Mouse (Mus musculus) heart, postnatal 36 days (tissue): ENCODE measurements at regions not wholly inside any gene's neighbourhood (a gene's known extent, or its start where the extent isn't known, plus 50 kb on each side); places are given as distances from the start of the nearest gene placed in this dataset.

Experiments used
- DNase-seq, 2 experiments: peaks; one replicate each; pipeline ENCODE4 v3.0.0; 2021 to 2022
- intact Hi-C: fragments of 180-260 bp; cut with DNase I; formaldehyde crosslinking; loops from one replicate; pipeline ENCODE4 v1.15.1; 2025

DNA sequence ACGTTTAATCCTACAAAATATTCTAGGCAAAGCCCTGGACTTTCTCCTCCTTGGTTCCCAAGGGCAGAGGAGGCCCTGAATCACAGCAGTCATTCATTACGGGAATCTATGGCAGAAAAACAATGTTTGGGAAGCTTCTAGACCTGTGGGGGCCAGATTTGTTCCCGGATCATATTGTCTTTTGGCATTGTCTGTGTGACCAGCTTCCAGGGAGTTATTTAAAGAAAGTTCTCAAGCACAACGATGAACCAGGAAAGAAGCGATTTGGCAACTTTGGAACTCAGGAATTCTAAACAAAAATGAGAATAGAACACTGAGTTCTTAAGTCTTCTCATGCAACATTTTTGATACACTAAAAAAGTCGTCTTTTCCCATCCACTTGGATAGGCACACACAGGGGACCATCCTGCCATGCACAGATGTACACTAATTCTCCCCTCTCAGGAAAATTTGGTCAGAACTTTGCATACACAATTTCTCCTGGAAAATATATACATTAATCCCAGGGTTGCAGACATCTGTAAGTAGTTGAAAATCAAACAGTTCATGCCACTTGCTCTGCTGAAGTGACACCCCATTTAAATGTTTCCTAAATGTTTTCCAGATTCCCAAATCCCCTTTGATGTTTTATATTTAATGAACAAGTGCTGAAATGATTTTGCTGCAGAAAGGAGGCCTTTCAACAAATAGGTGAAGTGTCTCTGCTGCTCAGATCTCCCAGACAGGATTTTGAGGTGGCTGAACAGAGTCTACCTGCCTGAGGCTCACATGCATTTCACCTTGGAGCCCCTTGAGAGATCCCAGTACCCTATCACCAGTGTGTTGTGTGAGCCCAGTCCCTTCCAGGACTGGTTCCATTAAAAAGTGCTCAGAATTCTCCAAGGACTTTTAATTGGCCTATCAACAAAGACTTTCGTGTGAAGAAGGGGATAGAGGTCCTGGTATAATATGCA lies 548.9 kb upstream of the Nrp1 start:
- intact Hi-C loops, result loop anchor here (1.0 kb wide), 1 partner anchor 215 kb away; no protein-coding TSS in a partner anchor
- peak in 1 of 2 experiments; percentile 21 for DNase-seq

DNA sequence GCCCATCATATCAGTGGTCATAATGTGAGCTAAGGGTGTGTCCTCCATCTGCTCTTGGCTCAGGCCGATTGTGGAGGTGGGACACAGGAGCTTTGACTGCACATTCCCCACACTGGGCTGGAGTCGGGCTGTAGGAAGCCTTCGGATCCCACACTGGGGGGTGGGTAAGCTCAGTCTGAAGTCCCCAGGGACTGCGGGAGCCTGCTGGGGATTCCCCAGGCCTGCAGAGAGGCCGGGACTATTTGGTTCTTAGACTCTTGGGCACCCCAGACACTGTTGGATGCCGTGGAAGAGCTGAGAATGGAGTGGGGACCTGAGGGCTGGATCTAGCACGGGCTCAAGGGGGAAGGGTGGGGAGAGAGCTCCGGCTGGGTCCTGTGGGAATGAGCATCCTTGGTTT lies 547.1 kb upstream of the Nrp1 start:
- DNase-seq, result no peak
- intact Hi-C loops, result no loop called here

DNA sequence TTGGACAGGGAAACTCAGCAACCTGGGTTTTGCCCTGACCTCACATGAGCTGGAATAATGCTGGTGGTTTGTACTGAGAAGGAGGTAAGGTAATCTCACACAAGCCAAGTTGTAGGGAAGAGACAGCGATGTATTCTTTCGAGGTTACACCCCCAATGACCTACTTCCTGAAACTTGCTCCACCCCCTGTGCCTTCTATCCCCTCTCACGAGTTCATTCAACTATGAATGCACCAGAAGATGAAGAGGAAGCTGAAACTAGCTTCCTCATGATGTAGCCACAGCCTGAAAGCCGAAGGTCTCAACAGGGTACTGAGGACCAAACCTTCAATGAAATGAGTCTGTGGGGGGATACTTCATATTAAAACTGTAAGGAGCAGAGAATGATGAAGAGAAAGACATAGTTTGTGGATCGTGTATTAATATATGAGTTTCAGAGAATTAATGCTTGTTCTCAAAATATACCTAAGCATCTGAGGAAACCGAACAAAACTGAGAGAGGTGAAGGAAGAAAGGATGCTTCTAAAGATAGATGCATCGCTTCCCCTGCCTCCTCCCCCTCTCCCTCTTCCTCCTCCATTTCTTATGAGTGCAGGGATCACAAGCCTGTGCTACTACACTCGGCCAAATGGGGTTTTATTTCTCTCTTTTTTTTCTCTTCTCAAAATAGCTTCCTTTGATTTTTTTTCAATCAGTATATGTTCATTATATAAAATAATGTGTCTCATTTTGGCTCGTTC lies 543.5 kb upstream of the Nrp1 start:
- DNase-seq, result no peak
- intact Hi-C loops, result no loop called here

DNA sequence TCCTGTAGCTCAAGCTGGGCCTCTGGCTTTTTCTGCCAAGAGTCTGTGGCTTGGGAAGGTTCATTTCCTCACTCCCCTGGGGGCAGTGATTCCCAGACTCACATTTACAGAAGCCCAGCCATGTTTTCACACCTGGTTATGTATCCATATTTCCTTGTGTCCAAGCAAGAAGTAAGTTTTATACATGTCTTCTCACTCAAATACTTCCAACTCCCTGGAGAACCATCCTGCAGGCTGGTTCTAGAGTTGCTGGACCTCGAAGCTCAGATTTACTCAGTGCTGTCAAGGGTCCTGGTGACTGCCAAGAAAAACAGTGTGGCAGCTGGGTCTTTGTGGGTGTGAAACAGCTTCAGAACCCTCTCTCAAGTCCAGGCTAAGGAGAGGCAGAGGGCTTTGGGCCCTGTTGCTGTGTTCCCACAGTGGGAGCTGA lies 537.6 kb upstream of the Nrp1 start:
- peak; percentile 13 to 43 for DNase-seq
- intact Hi-C loops, result no loop called here

DNA sequence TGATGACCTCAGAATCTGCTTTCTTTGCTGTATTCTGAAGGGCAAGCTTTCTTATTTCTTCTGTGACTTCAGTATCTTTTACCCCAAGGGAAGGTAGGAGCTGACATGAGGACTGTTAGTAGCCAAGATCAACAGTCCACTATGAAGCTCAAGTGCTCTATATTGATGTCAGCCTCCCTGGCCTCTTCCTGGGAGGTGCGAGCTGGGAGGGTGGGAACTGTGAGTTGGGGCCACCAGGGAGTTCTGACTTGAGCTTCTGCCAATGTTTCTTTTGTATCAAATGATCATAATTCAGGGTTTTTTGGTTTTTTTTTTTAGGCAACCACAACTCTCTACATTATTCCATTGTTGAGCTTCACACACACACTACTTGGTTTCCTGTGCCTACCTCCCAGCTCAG lies 536.8 kb upstream of the Nrp1 start:
- intact Hi-C loops, result no loop called here
- peak; percentile 27 to 46 for DNase-seq

DNA sequence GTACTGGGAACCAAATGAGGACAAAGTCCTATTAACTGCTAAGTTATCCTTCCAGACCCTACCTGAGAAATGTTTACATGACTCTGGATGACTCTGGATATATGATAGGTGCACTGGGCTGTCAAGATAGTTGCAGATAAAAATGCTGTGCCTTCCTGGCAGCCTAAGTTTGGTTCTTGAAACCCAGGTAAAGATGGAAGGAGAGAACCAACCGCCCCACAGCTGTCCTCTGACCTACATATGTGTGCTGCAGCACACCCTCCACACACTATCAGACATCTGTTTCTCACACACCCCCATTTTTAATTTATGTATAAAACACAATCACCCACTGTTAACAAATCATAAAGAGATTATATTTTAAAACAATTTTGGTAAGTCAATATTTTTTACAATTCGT lies 533.4 kb upstream of the Nrp1 start:
- DNase-seq, result no peak
- intact Hi-C loops, result no loop called here

DNA sequence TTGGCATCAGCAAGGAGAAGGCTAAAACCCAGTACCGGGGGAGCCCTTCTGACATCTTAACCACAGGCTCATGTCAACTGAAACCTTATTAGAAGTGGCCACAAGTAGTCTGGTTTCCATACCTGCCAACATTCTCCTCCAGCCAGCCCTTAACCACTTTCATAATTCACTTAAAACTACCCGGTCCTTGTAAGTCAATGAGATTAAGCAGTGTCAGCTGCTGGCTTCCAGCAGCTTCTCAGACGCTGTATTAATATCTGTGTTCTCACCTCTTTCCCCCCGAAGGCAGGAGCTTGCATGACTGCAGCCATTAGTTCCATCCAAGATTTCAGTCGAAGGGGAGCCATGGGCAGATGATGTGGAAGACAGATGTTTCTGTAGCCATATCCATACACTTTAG lies 530.6 kb upstream of the Nrp1 start:
- DNase-seq, result no peak
- intact Hi-C loops, result no loop called here

DNA sequence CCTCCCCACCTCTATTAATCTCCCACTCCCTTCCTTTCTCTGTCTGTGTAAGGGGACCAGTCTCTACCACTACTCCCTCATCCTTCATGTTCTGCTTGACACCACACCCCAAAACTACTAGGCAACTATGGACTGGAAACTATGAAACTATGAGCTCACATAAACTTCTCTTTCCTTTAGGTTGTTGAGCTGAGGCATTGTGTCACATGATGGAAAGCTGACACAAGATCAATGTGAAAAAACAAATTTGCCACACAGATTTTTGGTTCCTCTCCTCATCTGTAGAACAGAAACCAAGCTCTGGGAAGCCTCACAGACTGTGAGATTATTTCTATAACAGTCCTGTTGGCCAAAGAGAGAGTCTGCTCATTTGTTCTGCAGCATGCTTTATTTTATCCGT lies 528.7 kb upstream of the Nrp1 start:
- DNase-seq, result no peak
- intact Hi-C loops, result loop anchor here (10.0 kb wide), 1 partner anchor 195 kb away; no protein-coding TSS in a partner anchor

DNA sequence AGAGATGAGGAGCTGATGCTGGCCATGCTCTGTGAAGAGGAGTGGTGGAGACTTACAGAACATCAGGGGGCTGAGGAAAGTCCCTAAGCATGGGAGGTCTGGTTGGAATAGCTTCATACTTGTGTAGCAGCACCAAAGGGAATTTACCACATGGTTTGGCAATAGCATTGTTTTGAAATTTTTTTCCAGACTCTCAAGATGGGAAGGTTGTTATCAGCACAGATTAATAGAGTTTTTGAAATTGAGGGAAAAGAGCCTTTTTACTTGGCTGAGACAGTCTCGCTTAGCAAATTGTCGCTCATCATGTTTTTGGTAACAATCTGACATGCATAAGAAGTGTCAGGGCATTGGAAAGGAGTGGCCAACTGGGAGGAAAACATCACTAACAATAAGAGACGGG lies 524.4 kb upstream of the Nrp1 start:
- intact Hi-C loops, result loop anchor here (10.0 kb wide), 1 partner anchor 191 kb away; no protein-coding TSS in a partner anchor
- DNase-seq, result no peak

DNA sequence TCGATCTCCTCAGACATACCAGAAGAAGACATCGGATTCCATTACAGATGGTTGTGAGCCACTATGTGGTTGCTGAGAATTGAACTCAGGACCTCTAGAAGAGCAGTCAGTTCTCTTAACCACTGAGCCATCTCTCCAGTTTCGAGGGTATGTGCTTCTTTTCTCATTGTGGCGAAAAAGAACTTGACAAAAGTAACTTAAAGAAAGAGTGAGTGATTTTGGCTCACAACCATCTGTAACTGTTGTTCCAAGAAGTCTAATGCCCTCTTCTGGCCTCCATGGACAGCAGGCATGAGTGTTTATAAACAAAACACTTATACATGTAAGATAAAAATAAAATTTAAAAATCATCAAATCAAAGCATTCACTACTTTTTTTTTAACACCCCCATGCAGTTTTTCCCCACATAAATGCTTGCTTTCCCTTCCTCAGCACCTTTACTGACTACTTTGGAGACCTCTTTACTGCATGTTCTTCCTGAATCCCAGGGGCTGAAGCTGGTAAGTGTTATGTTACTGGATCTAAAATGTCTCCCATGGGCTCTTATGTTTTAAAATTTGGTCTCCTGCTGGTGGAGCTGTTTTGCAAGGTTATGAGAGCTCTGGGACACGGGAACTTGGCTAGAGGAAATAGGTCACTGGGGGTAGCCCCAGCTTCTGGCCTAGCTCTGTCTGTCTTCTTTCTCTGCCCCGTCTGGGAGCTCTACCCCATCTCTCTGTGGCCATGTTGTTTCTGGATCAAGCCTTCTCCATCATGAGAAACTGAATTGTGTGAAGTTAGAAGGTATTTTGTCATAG lies 521.8 kb upstream of the Nrp1 start:
- no peak for DNase-seq
- intact Hi-C loops, result loop anchor here (2.0 to 10.0 kb wide), 2 partner anchors 188 to 522 kb away; partner anchors contain the start of gene Nrp1

DNA sequence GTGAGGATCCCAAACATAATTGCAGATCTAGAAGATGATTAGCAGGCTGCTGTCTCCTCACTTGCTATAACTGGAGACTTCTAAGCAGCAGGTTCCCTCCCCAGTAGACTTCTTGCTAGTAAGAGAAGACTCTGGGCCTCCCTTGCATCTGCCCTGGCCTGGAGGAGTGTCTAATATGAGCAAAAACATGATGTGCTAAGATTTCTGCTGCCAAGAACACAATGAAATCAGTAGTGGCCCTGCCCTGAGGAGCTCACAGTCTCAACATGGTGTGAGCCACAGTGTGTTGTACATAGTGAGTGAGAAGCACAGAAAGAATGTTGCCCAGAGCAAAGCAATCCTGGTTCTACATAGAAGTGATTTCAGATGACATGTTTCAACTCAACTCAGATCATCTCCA lies 520.1 kb upstream of the Nrp1 start:
- DNase-seq, result peak in 1 of 2 experiments; percentile 20
- intact Hi-C loops, result loop anchor here (10.0 kb wide), 1 partner anchor 186 kb away; no protein-coding TSS in a partner anchor

DNA sequence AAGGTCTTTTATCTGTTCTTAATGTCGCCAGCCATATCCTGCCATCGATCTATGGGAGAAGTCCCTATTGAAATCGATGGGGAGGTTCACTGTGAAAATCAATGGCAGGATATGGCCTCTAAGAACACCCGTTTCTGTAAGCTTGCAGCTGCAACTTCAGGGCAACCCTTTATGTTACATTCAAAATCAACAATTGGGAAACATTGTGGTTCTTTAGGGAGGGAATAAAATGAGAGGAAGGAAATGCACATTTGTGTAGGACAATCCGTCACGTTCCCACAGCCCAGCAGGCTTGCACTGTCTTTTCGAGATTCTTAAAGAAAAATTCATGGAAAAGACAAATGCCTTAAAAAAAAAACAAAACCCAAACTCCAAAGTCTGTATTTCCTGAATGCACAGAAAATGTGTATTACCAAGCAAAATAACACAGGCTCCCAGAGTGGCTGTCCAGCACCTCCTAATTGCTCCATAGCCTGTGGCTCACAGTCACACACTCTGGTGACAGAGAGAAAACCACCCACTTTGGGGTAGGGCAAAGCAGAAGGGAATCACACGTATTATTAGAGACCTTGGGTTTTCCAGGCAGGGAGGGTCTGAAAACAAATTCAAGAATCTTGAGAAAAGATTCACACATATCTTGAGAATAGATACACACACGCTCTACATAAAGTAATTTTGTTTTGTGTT lies 510.9 kb upstream of the Nrp1 start:
- intact Hi-C loops, result no loop called here
- no peak for DNase-seq

DNA sequence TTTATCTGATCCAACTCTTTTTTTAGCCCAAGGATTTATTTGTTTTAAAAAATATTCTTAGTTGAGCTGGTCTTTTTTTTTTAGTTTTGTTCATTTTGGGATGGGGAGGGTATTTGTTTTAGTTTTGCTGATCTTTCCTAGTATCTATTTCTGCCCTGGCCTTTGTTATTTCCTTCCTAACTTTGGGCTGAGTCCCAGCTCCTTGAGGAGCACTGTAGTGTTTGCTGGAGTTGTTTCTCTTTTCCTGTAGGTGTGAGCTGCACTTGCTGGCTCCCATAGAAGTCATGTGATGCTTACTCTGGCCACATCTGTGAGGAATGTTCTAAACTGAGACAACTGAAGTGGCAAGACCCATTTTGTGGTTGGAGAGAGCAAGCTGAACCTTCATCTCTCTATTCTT lies 508.5 kb upstream of the Nrp1 start:
- intact Hi-C loops, result loop anchor here (5.0 kb wide), 1 partner anchor 642 kb away; no protein-coding TSS in a partner anchor
- DNase-seq, result peak in 1 of 2 experiments; percentile 29

DNA sequence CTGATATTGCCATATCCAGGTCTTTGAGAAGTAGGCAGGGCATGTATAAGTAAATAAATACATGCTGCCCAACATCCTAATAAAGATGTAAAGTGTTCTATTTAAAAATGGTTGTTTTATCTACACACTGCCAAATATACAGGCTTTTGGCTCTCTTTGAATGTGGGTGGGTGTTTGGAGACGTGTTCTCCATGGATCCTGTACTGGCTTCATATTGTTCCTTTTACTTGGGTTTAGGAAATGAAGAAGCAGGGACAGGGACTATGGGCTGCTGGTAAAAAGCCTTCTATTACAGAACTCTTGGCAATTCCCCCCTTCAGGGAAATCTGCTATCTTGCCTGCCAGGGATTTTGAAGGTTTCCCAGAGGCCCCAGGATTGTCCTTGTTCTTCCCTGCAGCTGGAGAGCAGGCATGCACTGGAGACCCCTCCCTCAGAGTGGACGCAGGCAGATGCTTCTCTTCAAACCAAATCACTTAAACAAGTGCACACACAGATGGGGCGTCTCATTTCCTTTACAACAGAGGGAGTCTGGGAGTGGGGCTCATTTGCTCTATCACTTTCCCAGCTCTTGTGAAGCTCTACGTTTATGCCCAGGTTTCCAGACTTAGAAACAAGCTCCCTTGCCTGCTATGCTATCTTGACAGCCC lies 502.6 kb upstream of the Nrp1 start:
- DNase-seq, result peak; percentile 19 to 35
- intact Hi-C loops, result loop anchor here (5.0 kb wide), 1 partner anchor 502 kb away; the partner anchor contains the start of gene Nrp1

DNA sequence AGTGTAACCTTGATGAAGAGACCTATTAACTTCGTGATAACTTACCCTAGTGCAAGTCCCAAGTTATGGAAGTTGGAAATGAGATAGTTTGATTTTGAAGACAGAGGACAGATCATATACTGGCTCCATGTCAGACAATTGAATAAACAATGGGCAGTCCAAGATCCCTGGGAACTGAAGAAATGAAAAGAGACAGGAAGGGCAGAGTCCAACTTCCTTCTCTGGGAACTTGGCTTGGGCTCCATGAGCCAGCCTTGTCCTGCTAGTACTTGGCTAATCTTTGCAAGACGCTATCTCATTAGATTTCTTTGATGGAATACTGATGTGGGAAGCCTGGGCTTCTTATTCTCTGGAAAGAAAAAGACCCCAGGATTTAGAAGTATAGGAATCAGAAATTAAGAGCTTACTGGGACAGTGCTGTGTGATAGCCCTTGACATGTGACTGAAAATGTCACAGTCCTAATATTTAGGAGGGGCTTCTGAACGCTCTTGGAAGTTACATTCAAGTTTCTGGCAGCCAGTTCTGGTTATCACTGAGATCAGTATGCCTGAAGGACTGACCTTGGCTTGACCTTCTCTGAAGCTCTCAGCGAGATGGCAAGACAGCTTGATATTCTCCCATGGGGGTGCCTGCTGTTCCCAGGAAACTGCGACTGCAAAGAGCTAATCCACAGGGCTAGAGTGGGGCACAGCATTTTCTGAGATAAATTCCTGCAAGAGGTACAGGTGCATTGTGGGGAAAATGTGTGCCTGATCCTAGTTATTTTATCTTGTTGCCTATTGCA lies 501.9 kb upstream of the Nrp1 start:
- DNase-seq, result peak; percentile 16 to 24
- intact Hi-C loops, result loop anchor here (5.0 kb wide), 1 partner anchor 501 kb away; the partner anchor contains the start of gene Nrp1

DNA sequence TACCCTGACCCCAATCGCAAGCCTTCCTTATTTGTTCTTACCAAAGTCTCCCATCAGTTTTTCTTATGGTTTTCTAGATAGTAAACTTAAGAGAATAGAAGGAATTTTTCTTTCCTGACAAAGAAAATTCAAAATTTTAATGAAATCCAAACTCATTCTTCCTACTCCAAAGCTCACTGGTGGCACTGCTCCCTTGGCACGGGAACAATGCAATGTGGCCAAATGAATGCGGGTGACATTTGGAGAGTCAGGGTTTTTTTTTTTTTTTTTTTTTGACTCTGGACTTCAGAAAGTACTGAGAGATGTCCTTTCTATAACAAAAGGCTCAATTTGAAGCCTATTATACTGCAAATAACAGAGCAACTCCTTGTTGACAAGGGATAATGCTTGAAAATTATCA lies 499.4 kb upstream of the Nrp1 start:
- DNase-seq, result peak in 1 of 2 experiments; percentile 17
- intact Hi-C loops, result loop anchor here (5.0 kb wide), 1 partner anchor 498 kb away; the partner anchor contains the start of gene Nrp1

DNA sequence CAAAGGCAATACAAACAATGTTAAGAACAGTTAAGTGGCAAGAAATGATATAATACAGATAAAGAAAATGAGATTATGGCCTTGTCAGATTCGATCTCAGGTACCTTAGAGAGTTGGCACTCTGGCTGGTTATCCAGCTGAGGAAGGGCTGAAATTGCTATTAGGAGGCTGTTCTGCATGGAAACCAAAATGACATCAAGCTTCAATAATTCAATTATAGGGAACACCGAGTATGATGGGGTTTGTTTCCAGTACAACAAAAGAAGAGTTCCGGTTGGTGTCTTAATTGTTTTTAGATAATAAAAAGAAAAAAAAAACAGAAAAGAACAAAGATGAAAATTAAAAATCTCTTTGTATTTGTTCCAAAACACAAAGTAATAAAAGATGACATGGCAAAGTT lies 498.0 kb upstream of the Nrp1 start:
- DNase-seq, result no peak
- intact Hi-C loops, result no loop called here

DNA sequence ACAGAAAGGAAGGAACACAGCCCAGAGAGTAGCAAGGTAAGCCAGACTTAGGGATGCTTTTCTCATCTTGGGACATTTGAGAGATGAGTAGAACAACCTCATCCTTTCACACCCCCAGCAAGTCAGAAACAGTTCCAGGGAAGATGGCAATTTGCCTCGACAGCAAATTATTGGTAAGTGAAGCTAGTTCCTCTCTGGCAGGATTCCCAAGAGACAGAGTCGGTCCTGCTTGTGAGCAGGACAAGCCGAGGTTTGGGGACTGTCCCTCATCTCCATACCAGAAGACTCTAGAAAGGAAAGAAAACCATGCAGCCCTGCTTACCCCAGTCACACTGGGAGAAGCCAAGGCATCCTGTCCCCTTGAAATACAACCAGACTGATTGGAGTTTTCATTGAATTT lies 497.5 kb upstream of the Nrp1 start:
- no peak for DNase-seq
- intact Hi-C loops, result no loop called here
